Mouse (Mus musculus): ENCODE measurements around the gene Scel. TPM values are rescaled to one million over a fixed set of nuclear protein-coding genes. Genes with fewer than 3 reads are reported as not detected.

The Scel gene
- polyA plus RNA-seq, 1 experiment from 2014 or later = 0.34 TPM

DNA sequence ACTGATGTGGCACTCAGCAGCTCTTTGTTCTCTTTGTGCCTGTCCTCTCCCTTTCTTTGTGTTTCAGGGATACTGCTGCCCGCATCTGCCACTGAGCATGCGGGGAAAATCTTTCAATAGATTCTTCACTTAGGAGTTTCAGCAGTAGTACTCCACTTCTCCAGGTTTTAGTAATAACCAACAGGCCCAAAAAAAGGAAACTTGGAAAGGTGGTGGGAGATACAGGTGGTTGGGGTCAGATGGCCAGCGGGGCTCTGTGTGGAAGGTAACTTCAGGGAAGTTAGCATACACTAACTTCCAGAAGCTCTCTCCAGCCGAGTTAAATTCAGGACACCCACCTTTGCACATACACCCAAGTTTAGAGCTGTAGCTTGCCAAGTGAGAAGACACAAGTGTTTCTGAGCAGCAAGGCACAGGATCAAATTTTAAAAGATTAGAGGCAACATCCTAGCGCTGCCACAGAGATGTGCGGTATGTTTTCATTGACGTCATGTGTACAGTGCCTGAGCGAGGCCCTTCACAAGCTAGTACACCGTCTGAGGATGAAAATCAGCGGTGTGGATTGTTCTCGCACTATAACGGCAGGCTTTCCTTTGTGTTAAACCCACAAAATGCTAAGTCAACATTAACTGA is 135.6 kb downstream of the Scel start:
- Histone ChIP-seq H3K36me3 (ENCODE audit: control insufficient read depth, insufficient read depth, low read length) (no peaks in the 10 kb centered on the region), H3K4me2 (no peak overlapping the region), H3K4me1 (replicated peaks; ENCODE audit: control insufficient read depth, insufficient read depth, low read length) (no peaks in the 10 kb centered on the region), H3K27ac (ENCODE audit: low read depth, low read length) (no peak overlapping the region), H3K9me3 (ENCODE audit: control insufficient read depth, low read length) (no peaks in the 10 kb centered on the region), H3K27me3 (replicated peaks; ENCODE audit: control insufficient read depth, insufficient read depth, low read length) (peaks cover 9% of the 10 kb centered on the region), H3K9ac (ENCODE audit: low read depth, low read length) (no peak overlapping the region), H3K4me3 (ENCODE audit: low read depth, low read length) (no peak overlapping the region)
- 54% methylated on average over 12 of the region's 12 CpGs for WGBS
- DNase-seq (ENCODE audit: low spot score) (no peak), ATAC-seq (replicated peaks; ENCODE audit: low FRiP score) (no peak)

- WGBS = 62% methylated on average over 4 of the region's 4 CpGs
- no peaks in the 10 kb centered on the region for H3K36me3 ChIP-seq (ENCODE audit: control insufficient read depth, insufficient read depth, low read length)
- H3K4me1 ChIP-seq (replicated peaks; ENCODE audit: control insufficient read depth, insufficient read depth, low read length) = no peaks in the 10 kb centered on the region
- no peaks in the 10 kb centered on the region for H3K9me3 ChIP-seq (ENCODE audit: control insufficient read depth, low read length)
- no peak overlapping the region for H3K4me2 ChIP-seq
- H3K9ac ChIP-seq (ENCODE audit: low read depth, low read length) = no peak overlapping the region
- H3K4me3 ChIP-seq (ENCODE audit: low read depth, low read length) = no peak overlapping the region
- DNase-seq (ENCODE audit: low spot score) = no peak
- peaks cover 9% of the 10 kb centered on the region for H3K27me3 ChIP-seq (replicated peaks; ENCODE audit: control insufficient read depth, insufficient read depth, low read length)
- no peak overlapping the region for H3K27ac ChIP-seq (ENCODE audit: low read depth, low read length)
- no peak for ATAC-seq (replicated peaks; ENCODE audit: low FRiP score)
Measured at GRCm38 (mm10) chr14:103649302-103649701, 136.2 kb downstream of the Scel start.

DNA sequence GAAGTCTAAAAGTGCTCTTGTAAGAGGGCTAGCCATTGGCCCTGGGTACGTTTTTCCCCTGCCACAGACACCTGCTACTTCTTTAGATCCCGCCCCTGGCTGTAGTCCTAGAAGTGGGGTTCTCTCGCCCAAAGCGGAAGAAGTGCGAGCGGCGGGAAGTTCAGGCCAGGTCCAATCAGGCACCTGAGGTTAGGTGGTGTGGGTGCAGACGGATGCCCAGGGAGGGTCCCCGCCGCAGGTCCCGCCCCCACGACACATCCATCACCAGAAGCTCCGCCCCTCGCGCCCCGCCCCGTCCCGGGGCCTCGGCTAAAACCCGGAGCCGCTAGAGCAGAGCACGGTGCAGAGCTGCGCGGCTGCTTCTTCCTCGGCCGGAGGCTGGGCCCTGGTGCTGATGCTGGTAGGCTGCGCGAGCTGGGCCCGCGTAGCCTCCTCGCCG is 136.8 kb downstream of the Scel start, which contains the start of gene Slain1:
Slain1 (plus strand) TSS at position 333 of the 439 bp plus-strand sequence.
- Histone ChIP-seq H3K27me3 (replicated peaks; ENCODE audit: control insufficient read depth, insufficient read depth, low read length) (peaks cover 9% of the 10 kb centered on the region), H3K27ac (ENCODE audit: low read depth, low read length) (no peak within 1 kb of the TSS), H3K9me3 (ENCODE audit: control insufficient read depth, low read length) (no peaks in the 10 kb centered on the region), H3K4me3 (ENCODE audit: low read depth, low read length) (peak within 1 kb of the TSS; percentile 75), H3K4me2 (peak within 1 kb of the TSS; percentile 100), H3K36me3 (ENCODE audit: control insufficient read depth, insufficient read depth, low read length) (no peaks in the 10 kb centered on the region), H3K9ac (ENCODE audit: low read depth, low read length) (peak within 1 kb of the TSS; percentile 61), H3K4me1 (replicated peaks; ENCODE audit: control insufficient read depth, insufficient read depth, low read length) (no peaks in the 10 kb centered on the region)
- ATAC-seq (replicated peaks; ENCODE audit: low FRiP score) (peak; percentile 94), DNase-seq (ENCODE audit: low spot score) (peak; percentile 80)
- under 1% methylated on average over 32 of the region's 32 CpGs for WGBS

DNA sequence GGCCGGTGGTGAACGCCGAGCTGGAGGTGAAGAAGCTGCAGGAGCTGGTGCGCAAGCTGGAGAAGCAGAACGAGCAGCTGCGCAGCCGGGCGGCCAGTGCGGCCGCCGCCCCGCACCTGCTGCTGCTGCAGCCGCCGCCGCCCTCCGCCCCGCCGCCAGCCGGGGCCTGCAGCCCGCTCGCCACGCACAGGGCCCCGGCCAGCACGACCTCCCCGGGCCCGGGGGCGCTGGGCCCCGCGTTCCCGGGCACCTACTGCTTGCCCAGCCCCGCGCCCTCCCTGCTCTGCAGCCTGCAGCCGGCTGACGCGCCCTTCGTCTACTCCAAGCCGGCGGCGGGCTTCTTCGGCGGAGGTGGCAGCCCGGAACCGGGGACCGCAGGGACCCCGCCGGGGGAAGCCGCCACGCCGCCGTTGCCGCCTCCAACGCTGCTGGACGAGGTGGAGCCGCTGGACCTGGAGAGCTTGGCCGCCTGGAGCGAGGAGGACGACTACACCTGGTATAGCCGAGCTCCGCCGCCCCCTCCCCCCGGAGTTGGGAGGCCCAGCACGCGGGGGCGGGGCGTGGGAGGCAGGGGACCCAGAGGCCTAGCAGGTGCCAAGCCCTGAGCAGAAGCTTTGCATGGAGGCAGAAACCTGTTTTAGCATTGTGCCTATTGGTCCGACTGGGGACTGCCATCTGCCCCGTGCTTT is 137.4 kb downstream of the Scel start:
- H3K9ac ChIP-seq (ENCODE audit: low read depth, low read length) = peak overlapping the region; percentile 61
- under 1% methylated on average over 67 of the region's 67 CpGs for WGBS
- no peak overlapping the region for H3K27ac ChIP-seq (ENCODE audit: low read depth, low read length)
- H3K27me3 ChIP-seq (replicated peaks; ENCODE audit: control insufficient read depth, insufficient read depth, low read length) = peaks cover 9% of the 10 kb centered on the region
- ATAC-seq (replicated peaks; ENCODE audit: low FRiP score) = peak; percentile 66
- DNase-seq (ENCODE audit: low spot score) = peak; percentile 59
- no peaks in the 10 kb centered on the region for H3K36me3 ChIP-seq (ENCODE audit: control insufficient read depth, insufficient read depth, low read length)
- H3K9me3 ChIP-seq (ENCODE audit: control insufficient read depth, low read length) = no peaks in the 10 kb centered on the region
- peak overlapping the region; percentile 75 for H3K4me3 ChIP-seq (ENCODE audit: low read depth, low read length)
- H3K4me2 ChIP-seq = peak overlapping the region; percentile 100
- no peaks in the 10 kb centered on the region for H3K4me1 ChIP-seq (replicated peaks; ENCODE audit: control insufficient read depth, insufficient read depth, low read length)

DNA sequence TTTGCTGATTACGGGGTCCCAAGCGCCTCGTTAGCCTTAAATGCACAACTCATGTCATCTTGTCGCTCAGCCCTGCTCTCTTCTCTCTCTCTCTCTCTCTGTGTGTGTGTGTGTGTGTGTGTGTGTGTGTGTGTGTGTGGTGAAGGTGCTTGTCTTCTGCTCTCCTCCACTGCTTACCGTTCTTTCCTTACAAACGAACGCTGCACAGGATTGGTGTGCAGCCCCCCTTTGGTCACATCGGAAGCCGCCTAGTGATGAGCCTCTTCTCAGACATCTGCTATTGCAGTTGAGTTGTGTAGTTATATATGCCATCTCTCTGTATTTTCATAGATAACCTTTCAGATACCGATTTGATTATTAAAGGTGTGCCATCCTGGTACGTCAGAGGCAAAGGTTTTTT is 138.0 kb downstream of the Scel start:
- Histone ChIP-seq H3K4me2 (peak overlapping the region; percentile 100), H3K4me1 (replicated peaks; ENCODE audit: control insufficient read depth, insufficient read depth, low read length) (no peaks in the 10 kb centered on the region), H3K36me3 (ENCODE audit: control insufficient read depth, insufficient read depth, low read length) (no peaks in the 10 kb centered on the region), H3K4me3 (ENCODE audit: low read depth, low read length) (peak overlapping the region; percentile 75), H3K27me3 (replicated peaks; ENCODE audit: control insufficient read depth, insufficient read depth, low read length) (peaks cover 9% of the 10 kb centered on the region), H3K27ac (ENCODE audit: low read depth, low read length) (no peak overlapping the region), H3K9me3 (ENCODE audit: control insufficient read depth, low read length) (no peaks in the 10 kb centered on the region), H3K9ac (ENCODE audit: low read depth, low read length) (no peak overlapping the region; the same call in 1 of the 2 replicates)
- WGBS = 8% methylated on average over 11 of the region's 11 CpGs
- no peak for DNase-seq (ENCODE audit: low spot score)
- no peak for ATAC-seq (replicated peaks; ENCODE audit: low FRiP score)

GRCm38 (mm10) chr14:103651562-103651961 is 138.4 kb downstream of the Scel start:
- WGBS = 62% methylated on average over 2 of the region's 2 CpGs
- Histone ChIP-seq H3K36me3 (ENCODE audit: control insufficient read depth, insufficient read depth, low read length) (no peaks in the 10 kb centered on the region), H3K4me2 (peak overlapping the region; percentile 100; the same call in 1 of the 2 replicates)

GRCm38 (mm10) chr14:103652524-103652923 is 139.4 kb downstream of the Scel start:
- no peaks in the 10 kb centered on the region for H3K4me1 ChIP-seq (replicated peaks; ENCODE audit: control insufficient read depth, insufficient read depth, low read length)
- no peak overlapping the region for H3K4me3 ChIP-seq (ENCODE audit: low read depth, low read length)
- WGBS = 79% methylated on average over 5 of the region's 5 CpGs
- H3K9ac ChIP-seq (ENCODE audit: low read depth, low read length) = no peak overlapping the region
- no peak overlapping the region for H3K27ac ChIP-seq (ENCODE audit: low read depth, low read length)
- DNase-seq (ENCODE audit: low spot score) = no peak
- H3K9me3 ChIP-seq (ENCODE audit: control insufficient read depth, low read length) = no peaks in the 10 kb centered on the region
- no peaks in the 10 kb centered on the region for H3K36me3 ChIP-seq (ENCODE audit: control insufficient read depth, insufficient read depth, low read length)
- peaks cover 9% of the 10 kb centered on the region for H3K27me3 ChIP-seq (replicated peaks; ENCODE audit: control insufficient read depth, insufficient read depth, low read length)
- H3K4me2 ChIP-seq = no peak overlapping the region
- no peak for ATAC-seq (replicated peaks; ENCODE audit: low FRiP score)

More at GRCm38 (mm10) chr14:103651562-103651961, 138.4 kb downstream of the Scel start:
- no peak for ATAC-seq (replicated peaks; ENCODE audit: low FRiP score)
- Histone ChIP-seq H3K27me3 (replicated peaks; ENCODE audit: control insufficient read depth, insufficient read depth, low read length) (peaks cover 9% of the 10 kb centered on the region), H3K9ac (ENCODE audit: low read depth, low read length) (no peak overlapping the region), H3K4me1 (replicated peaks; ENCODE audit: control insufficient read depth, insufficient read depth, low read length) (no peaks in the 10 kb centered on the region), H3K4me3 (ENCODE audit: low read depth, low read length) (no peak overlapping the region), H3K27ac (ENCODE audit: low read depth, low read length) (no peak overlapping the region), H3K9me3 (ENCODE audit: control insufficient read depth, low read length) (no peaks in the 10 kb centered on the region)
- DNase-seq (ENCODE audit: low spot score) = no peak

DNA sequence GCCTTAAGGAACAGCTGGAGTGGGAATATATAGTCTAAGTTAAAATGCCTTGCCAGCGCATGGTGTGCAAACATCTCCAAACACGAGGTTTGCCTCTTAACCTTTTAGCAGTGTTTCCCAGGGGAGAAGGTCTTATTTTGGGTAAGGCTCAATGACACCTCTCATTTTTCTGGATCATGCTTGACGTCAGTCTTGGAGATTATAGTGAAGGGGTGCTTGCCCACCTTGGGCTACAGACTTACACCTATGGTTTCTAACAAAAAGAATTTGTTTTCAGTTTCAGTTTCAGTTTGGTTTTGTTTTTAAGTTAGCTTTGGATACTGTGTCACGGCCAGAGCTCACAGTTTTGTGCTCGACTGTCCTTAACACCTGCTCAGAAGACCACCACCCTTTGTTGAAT is 140.7 kb downstream of the Scel start:
- Histone ChIP-seq H3K4me1 (replicated peaks; ENCODE audit: control insufficient read depth, insufficient read depth, low read length) (no peaks in the 10 kb centered on the region), H3K4me2 (no peak overlapping the region)

GRCm38 (mm10) chr14:103655448-103655847 is 142.3 kb downstream of the Scel start:
- no peaks in the 10 kb centered on the region for H3K9me3 ChIP-seq (ENCODE audit: control insufficient read depth, low read length)
- DNase-seq (ENCODE audit: low spot score) = no peak
- no peaks in the 10 kb centered on the region for H3K36me3 ChIP-seq (ENCODE audit: control insufficient read depth, insufficient read depth, low read length)
- 69% methylated on average over 5 of the region's 5 CpGs for WGBS
- no peak overlapping the region for H3K4me3 ChIP-seq (ENCODE audit: low read depth, low read length)
- ATAC-seq (replicated peaks; ENCODE audit: low FRiP score) = no peak
- no peak overlapping the region for H3K4me2 ChIP-seq
- H3K4me1 ChIP-seq (replicated peaks; ENCODE audit: control insufficient read depth, insufficient read depth, low read length) = no peaks in the 10 kb centered on the region
- H3K27me3 ChIP-seq (replicated peaks; ENCODE audit: control insufficient read depth, insufficient read depth, low read length) = peaks cover 4% of the 10 kb centered on the region
- H3K27ac ChIP-seq (ENCODE audit: low read depth, low read length) = no peak overlapping the region
- no peak overlapping the region for H3K9ac ChIP-seq (ENCODE audit: low read depth, low read length)

More for the DNA sequence above, 140.7 kb downstream of the Scel start:
- no peak overlapping the region for H3K27ac ChIP-seq (ENCODE audit: low read depth, low read length)
- DNase-seq (ENCODE audit: low spot score) (no peak), ATAC-seq (replicated peaks; ENCODE audit: low FRiP score) (no peak)
- H3K27me3 ChIP-seq (replicated peaks; ENCODE audit: control insufficient read depth, insufficient read depth, low read length) = peaks cover 9% of the 10 kb centered on the region
- no peaks in the 10 kb centered on the region for H3K9me3 ChIP-seq (ENCODE audit: control insufficient read depth, low read length)
- H3K36me3 ChIP-seq (ENCODE audit: control insufficient read depth, insufficient read depth, low read length) = no peaks in the 10 kb centered on the region
- no peak overlapping the region for H3K9ac ChIP-seq (ENCODE audit: low read depth, low read length)
- WGBS = 60% methylated on average over 5 of the region's 5 CpGs
- no peak overlapping the region for H3K4me3 ChIP-seq (ENCODE audit: low read depth, low read length)

All from liver, embryonic 11.5 days (tissue).